Mouse (Mus musculus) cerebellum, adult 9-10 months (tissue): ENCODE measurements around the gene Mrps11.

Experiments
- DNase-seq: peaks from one replicate; pipeline ENCODE4 v3.0.0; 2022

The Mrps11 gene

GRCm38 (mm10) chr7:78794571-78795092 is 11.7 kb downstream of the Mrps11 start:
- DNase-seq: no peak

- no peak for DNase-seq
Measured at GRCm38 (mm10) chr7:78796624-78797023, 13.7 kb downstream of the Mrps11 start.

- DNase-seq: no peak
Measured at GRCm38 (mm10) chr7:78797843-78798455, 15.0 kb downstream of the Mrps11 start.

GRCm38 (mm10) chr7:78799730-78800496 is 17.0 kb downstream of the Mrps11 start:
- DNase-seq: no peak

GRCm38 (mm10) chr7:78803841-78804240 is 20.9 kb downstream of the Mrps11 start:
- DNase-seq: no peak

- no peak for DNase-seq
Measured at GRCm38 (mm10) chr7:78807192-78807591, 24.3 kb downstream of the Mrps11 start.

GRCm38 (mm10) chr7:78813791-78814190 is 30.9 kb downstream of the Mrps11 start:
- DNase-seq: peak; percentile 70

GRCm38 (mm10) chr7:78814766-78815165 is 31.8 kb downstream of the Mrps11 start:
- no peak for DNase-seq

- no peak for DNase-seq
Measured at GRCm38 (mm10) chr7:78818336-78818735, 35.4 kb downstream of the Mrps11 start.

GRCm38 (mm10) chr7:78826682-78827385 is 43.9 kb downstream of the Mrps11 start:
- DNase-seq: no peak

GRCm38 (mm10) chr7:78827749-78828362 is 44.9 kb downstream of the Mrps11 start:
- DNase-seq: no peak

GRCm38 (mm10) chr7:78835656-78836055 is 52.7 kb downstream of the Mrps11 start:
- no peak for DNase-seq

- no peak for DNase-seq
Measured at GRCm38 (mm10) chr7:78837250-78837649, 54.3 kb downstream of the Mrps11 start.

GRCm38 (mm10) chr7:78841601-78842000 is 58.7 kb downstream of the Mrps11 start:
- no peak for DNase-seq
